Mouse (Mus musculus): ENCODE results near the gene Ebf1. TPM values are rescaled to one million over a fixed set of nuclear protein-coding genes. Genes with fewer than 3 reads are reported as not detected.

Ebf1 gene
- polyA plus RNA-seq, 1 experiment, result 26.6 TPM

GRCm38 (mm10) chr11:44701221-44701810, 84.2 kb downstream of the Ebf1 start:
- no peak overlapping the region for H3K27ac ChIP-seq (ENCODE audit: insufficient read depth, low read length)
- peaks cover 2% of the 10 kb centered on the region; the same call in 1 of the 2 replicates for H3K4me1 ChIP-seq (ENCODE audit: control insufficient read depth, insufficient read depth, insufficient read length)
- TF ChIP-seq CTCF (IDR thresholded peaks at IDR 0.05; ENCODE audit: extremely low read depth, insufficient read depth, insufficient read length, insufficient replicate concordance) (no peak), POLR2A (IDR thresholded peaks at IDR 0.05; ENCODE audit: low read depth, low read length) (no peak)
- 80% methylated on average over 11 of the region's 11 CpGs for WGBS
- H3K4me3 ChIP-seq (ENCODE audit: extremely low read depth, insufficient read depth, insufficient read length), result no peak overlapping the region
- DNase-seq (ENCODE audit: low read depth in 1 of 2, low spot score in 2 of 2), result no peak
- peaks cover 3% of the 10 kb centered on the region; the same call in 1 of the 2 replicates for H3K36me3 ChIP-seq (ENCODE audit: control insufficient read depth, insufficient read depth, low read length)
- no peaks in the 10 kb centered on the region for H3K27me3 ChIP-seq (ENCODE audit: control insufficient read depth, insufficient read depth, low read length)

GRCm38 (mm10) chr11:44701864-44702263, 84.7 kb downstream of the Ebf1 start:
- Histone ChIP-seq H3K36me3 (ENCODE audit: control insufficient read depth, insufficient read depth, low read length) (peaks cover 3% of the 10 kb centered on the region; the same call in 1 of the 2 replicates), H3K27me3 (ENCODE audit: control insufficient read depth, insufficient read depth, low read length) (no peaks in the 10 kb centered on the region), H3K4me1 (ENCODE audit: control insufficient read depth, insufficient read depth, insufficient read length) (peaks cover 4% of the 10 kb centered on the region; the same call in 1 of the 2 replicates), H3K4me3 (ENCODE audit: extremely low read depth, insufficient read depth, insufficient read length) (no peak overlapping the region), H3K27ac (ENCODE audit: insufficient read depth, low read length) (no peak overlapping the region)
- DNase-seq (ENCODE audit: low read depth in 1 of 2, low spot score in 2 of 2), result no peak
- WGBS, result 94% methylated on average over 1 of the region's 1 CpGs
- TF ChIP-seq CTCF (IDR thresholded peaks at IDR 0.05; ENCODE audit: extremely low read depth, insufficient read depth, insufficient read length, insufficient replicate concordance) (no peak), POLR2A (IDR thresholded peaks at IDR 0.05; ENCODE audit: low read depth, low read length) (no peak)

GRCm38 (mm10) chr11:44702716-44703486, 85.8 kb downstream of the Ebf1 start:
- peaks cover 8% of the 10 kb centered on the region; the same call in 1 of the 2 replicates for H3K4me1 ChIP-seq (ENCODE audit: control insufficient read depth, insufficient read depth, insufficient read length)
- 82% methylated on average over 8 of the region's 8 CpGs for WGBS
- H3K36me3 ChIP-seq (ENCODE audit: control insufficient read depth, insufficient read depth, low read length), result peaks cover 3% of the 10 kb centered on the region; the same call in 1 of the 2 replicates
- H3K4me3 ChIP-seq (ENCODE audit: extremely low read depth, insufficient read depth, insufficient read length), result no peak overlapping the region
- no peak for DNase-seq (ENCODE audit: low read depth in 1 of 2, low spot score in 2 of 2)
- TF ChIP-seq POLR2A (IDR thresholded peaks at IDR 0.05; ENCODE audit: low read depth, low read length) (no peak), CTCF (IDR thresholded peaks at IDR 0.05; ENCODE audit: extremely low read depth, insufficient read depth, insufficient read length, insufficient replicate concordance) (no peak)
- H3K27me3 ChIP-seq (ENCODE audit: control insufficient read depth, insufficient read depth, low read length), result no peaks in the 10 kb centered on the region
- no peak overlapping the region for H3K27ac ChIP-seq (ENCODE audit: insufficient read depth, low read length)

GRCm38 (mm10) chr11:44703951-44704350, 86.8 kb downstream of the Ebf1 start:
- H3K27ac ChIP-seq (ENCODE audit: insufficient read depth, low read length), result no peak overlapping the region
- 93% methylated on average over 5 of the region's 5 CpGs for WGBS
- no peak for DNase-seq (ENCODE audit: low read depth in 1 of 2, low spot score in 2 of 2)
- H3K36me3 ChIP-seq (ENCODE audit: control insufficient read depth, insufficient read depth, low read length), result peaks cover 3% of the 10 kb centered on the region; the same call in 1 of the 2 replicates
- TF ChIP-seq POLR2A (IDR thresholded peaks at IDR 0.05; ENCODE audit: low read depth, low read length) (no peak), CTCF (IDR thresholded peaks at IDR 0.05; ENCODE audit: extremely low read depth, insufficient read depth, insufficient read length, insufficient replicate concordance) (no peak)
- no peak overlapping the region for H3K4me3 ChIP-seq (ENCODE audit: extremely low read depth, insufficient read depth, insufficient read length)
- H3K4me1 ChIP-seq (ENCODE audit: control insufficient read depth, insufficient read depth, insufficient read length), result peaks cover 12% of the 10 kb centered on the region
- no peaks in the 10 kb centered on the region for H3K27me3 ChIP-seq (ENCODE audit: control insufficient read depth, insufficient read depth, low read length)

- H3K36me3 ChIP-seq (ENCODE audit: control insufficient read depth, insufficient read depth, low read length), result peaks cover 2% of the 10 kb centered on the region; the same call in 1 of the 2 replicates
- WGBS, result 92% methylated on average over 1 of the region's 1 CpGs
Observed at GRCm38 (mm10) chr11:44705811-44706210, 88.7 kb downstream of the Ebf1 start.

GRCm38 (mm10) chr11:44706386-44706785, 89.3 kb downstream of the Ebf1 start:
- Histone ChIP-seq H3K4me3 (ENCODE audit: extremely low read depth, insufficient read depth, insufficient read length) (no peak overlapping the region), H3K4me1 (ENCODE audit: control insufficient read depth, insufficient read depth, insufficient read length) (peaks cover 22% of the 10 kb centered on the region), H3K36me3 (ENCODE audit: control insufficient read depth, insufficient read depth, low read length) (peaks cover 2% of the 10 kb centered on the region; the same call in 1 of the 2 replicates), H3K27me3 (ENCODE audit: control insufficient read depth, insufficient read depth, low read length) (no peaks in the 10 kb centered on the region), H3K27ac (ENCODE audit: insufficient read depth, low read length) (peak overlapping the region; percentile 23)
- 66% methylated on average over 2 of the region's 2 CpGs for WGBS
- peak in 1 of 2 experiments; percentile 46 for DNase-seq (ENCODE audit: low read depth in 1 of 2, low spot score in 2 of 2)
- no peak for TF ChIP-seq POLR2A (IDR thresholded peaks at IDR 0.05; ENCODE audit: low read depth, low read length)
- TF ChIP-seq CTCF (IDR thresholded peaks at IDR 0.05; ENCODE audit: extremely low read depth, insufficient read depth, insufficient read length, insufficient replicate concordance), result no peak

More at GRCm38 (mm10) chr11:44705811-44706210, 88.7 kb downstream of the Ebf1 start:
- peaks cover 22% of the 10 kb centered on the region for H3K4me1 ChIP-seq (ENCODE audit: control insufficient read depth, insufficient read depth, insufficient read length)
- H3K27me3 ChIP-seq (ENCODE audit: control insufficient read depth, insufficient read depth, low read length), result no peaks in the 10 kb centered on the region
- no peak for DNase-seq (ENCODE audit: low read depth in 1 of 2, low spot score in 2 of 2)
- TF ChIP-seq CTCF (IDR thresholded peaks at IDR 0.05; ENCODE audit: extremely low read depth, insufficient read depth, insufficient read length, insufficient replicate concordance) (no peak), POLR2A (IDR thresholded peaks at IDR 0.05; ENCODE audit: low read depth, low read length) (no peak)
- H3K27ac ChIP-seq (ENCODE audit: insufficient read depth, low read length), result peak overlapping the region; percentile 46; the same call in 1 of the 2 replicates
- H3K4me3 ChIP-seq (ENCODE audit: extremely low read depth, insufficient read depth, insufficient read length), result no peak overlapping the region
